Mouse (Mus musculus) midbrain, embryonic 14.5 days (tissue): ENCODE data around the gene Kcnh1. TPM values are rescaled to one million over a fixed set of nuclear protein-coding genes. Genes with fewer than 3 reads are reported as not detected.

Source experiments
- ATAC-seq: fragments of 200-750 bp; cut with Nextera tagmentation; 2 replicates; pipeline ENCODE4 v1.8.0; 2017; ENCODE audit warnings: moderate number of reproducible peaks, moderate library complexity; ENCODE audit not compliant: low FRiP score, low TSS enrichment
- DNase-seq: peaks from one replicate; pipeline ENCODE4 v3.0.0-alpha.2; 2015
- H3K27ac ChIP-seq: fragments of 300-500 bp; sonication (generic); replicated peaks from 2 replicates; pipeline ENCODE4 v1.5.1; 2014; ENCODE audit warnings: mild to moderate bottlenecking, low read depth, low read length, moderate library complexity
- H3K27me3 ChIP-seq: fragments of 300-500 bp; sonication (generic); 2 replicates; pipeline ENCODE4 v1.6.1; 2014; ENCODE audit warnings: low read length, control low read depth, mixed read lengths; ENCODE audit not compliant: control insufficient read depth, insufficient read depth
- H3K36me3 ChIP-seq: fragments of 300-500 bp; sonication (generic); 2 replicates; pipeline ENCODE4 v1.6.1; 2014; ENCODE audit warnings: low read length, control low read depth; ENCODE audit not compliant: control insufficient read depth, insufficient read depth
- H3K4me1 ChIP-seq: fragments of 300-500 bp; sonication (generic); 2 replicates; pipeline ENCODE4 v1.6.1; 2014; ENCODE audit warnings: mild to moderate bottlenecking, antibody characterized with exemption, low read length, control low read depth; ENCODE audit not compliant: control insufficient read depth, insufficient read depth
- H3K4me2 ChIP-seq: fragments of 300-500 bp; sonication (generic); 2 replicates; pipeline ENCODE4 v1.6.1; 2014; ENCODE audit warnings: mild to moderate bottlenecking, low read length, moderate library complexity
- H3K4me3 ChIP-seq: fragments of 300-500 bp; sonication (generic); replicated peaks from 2 replicates; pipeline ENCODE4 v1.5.1; 2014; ENCODE audit warnings: low read depth, low read length
- H3K9ac ChIP-seq: fragments of 300-500 bp; sonication (generic); replicated peaks from 2 replicates; pipeline ENCODE4 v1.6.1; 2014; ENCODE audit warnings: mild to moderate bottlenecking, low read length, moderate library complexity
- H3K9me3 ChIP-seq: fragments of 300-500 bp; sonication (generic); 2 replicates; pipeline ENCODE4 v1.6.1; 2016; ENCODE audit warnings: low read length, control low read depth, mixed read lengths; ENCODE audit not compliant: control insufficient read depth
- WGBS: fragments of 180-500 bp; shearing (Covaris S2); extraction: QIAGEN DNeasy Blood & Tissue Kit; methylation state at CpG from one replicate; pipeline ENCODE4 v1.1.7; 2014; 5-methylcytosine and 5-hydroxymethylcytosine counted together
- polyA plus RNA-seq: library from polyadenylated mRNA; unstranded; fragments of >200 nt; fragmentation: Nextera tagmentation; extraction: Ambion mirVana; gene quantifications from 2 replicates; pipeline ENCODE4 v1.2.1, GENCODE M21; 2014

Gene Kcnh1
- polyA plus RNA-seq, 1 experiment from 2014 or later: 2.1 TPM

DNA sequence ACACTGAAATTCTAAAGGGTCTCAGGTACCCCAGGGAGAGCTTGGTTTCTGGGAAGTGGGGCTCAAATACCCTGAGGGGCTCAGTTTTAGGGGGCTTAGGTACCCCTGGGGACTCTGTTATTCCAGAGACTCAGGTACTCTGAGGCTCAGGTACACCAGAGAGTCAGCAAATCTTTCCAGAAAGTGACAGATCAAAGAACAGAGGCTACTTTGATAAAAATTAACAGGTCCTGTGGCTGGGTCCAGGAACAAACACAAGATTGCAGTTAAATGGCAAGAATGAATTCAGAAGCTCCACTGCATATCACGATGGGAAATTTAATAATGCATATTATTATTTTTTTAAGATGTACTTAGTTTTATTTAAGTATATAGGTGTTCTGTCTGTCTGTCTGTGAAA is 368.8 kb downstream of the Kcnh1 start:
- WGBS: 94% methylated on average over 1 of the region's 1 CpGs
- H3K36me3 ChIP-seq: no peaks in the 10 kb centered on the region
- ATAC-seq (no peak), DNase-seq (no peak)
- no peak overlapping the region for H3K4me2 ChIP-seq
- peaks cover 13% of the 10 kb centered on the region for H3K4me1 ChIP-seq
- no peak overlapping the region for H3K4me3 ChIP-seq
- H3K27me3 ChIP-seq: no peaks in the 10 kb centered on the region
- no peaks in the 10 kb centered on the region for H3K9me3 ChIP-seq
- H3K9ac ChIP-seq: no peak overlapping the region
- no peak overlapping the region for H3K27ac ChIP-seq

Other genes with a start within 250 kb of the Kcnh1 start
- gene Rd3, start 213.4 kb upstream of the Kcnh1 start, polyA plus RNA-seq: 1.6 and 2.4 TPM in 2 replicates
- gene Traf5, start 98.2 kb upstream of the Kcnh1 start, polyA plus RNA-seq: 0.90 and 2.4 TPM in 2 replicates
- gene Rcor3, start 52.7 kb upstream of the Kcnh1 start, polyA plus RNA-seq: 36.3 and 41.4 TPM in 2 replicates